Mouse (Mus musculus) fat pad, adult 2 months (tissue): ENCODE measurements around the gene Snw1.

Experiments
- DNase-seq: peaks from one replicate; pipeline ENCODE4 v3.0.0-alpha.2; 2011; ENCODE audit warnings: low read depth, low spot score; ENCODE audit errors: extremely low read depth

The Snw1 gene

GRCm38 (mm10) chr12:87423700-87424099, 48.4 kb downstream of the Snw1 start:
- no peak for DNase-seq

GRCm38 (mm10) chr12:87421708-87422507, 50.2 kb downstream of the Snw1 start:
- DNase-seq, result no peak

- DNase-seq, result peak; percentile 40
Observed at GRCm38 (mm10) chr12:87419974-87420485, 52.0 kb downstream of the Snw1 start.

- no peak for DNase-seq
Observed at GRCm38 (mm10) chr12:87418921-87419320, 53.2 kb downstream of the Snw1 start.

- no peak for DNase-seq
Observed at GRCm38 (mm10) chr12:87416690-87417089, 55.4 kb downstream of the Snw1 start.

- DNase-seq, result no peak
Observed at GRCm38 (mm10) chr12:87415358-87415757, 56.7 kb downstream of the Snw1 start.

- DNase-seq, result no peak
Observed at GRCm38 (mm10) chr12:87413179-87413790, 58.8 kb downstream of the Snw1 start.

GRCm38 (mm10) chr12:87410999-87411398, 61.1 kb downstream of the Snw1 start:
- no peak for DNase-seq

- DNase-seq, result no peak
Observed at GRCm38 (mm10) chr12:87409123-87409522, 63.0 kb downstream of the Snw1 start.

- no peak for DNase-seq
Observed at GRCm38 (mm10) chr12:87407869-87408605, 64.0 kb downstream of the Snw1 start.

- no peak for DNase-seq
Observed at GRCm38 (mm10) chr12:87405721-87406120, 66.4 kb downstream of the Snw1 start.

GRCm38 (mm10) chr12:87405165-87405564, 66.9 kb downstream of the Snw1 start:
- no peak for DNase-seq

GRCm38 (mm10) chr12:87401883-87402282, 70.2 kb downstream of the Snw1 start:
- DNase-seq, result no peak

- no peak for DNase-seq
Observed at GRCm38 (mm10) chr12:87399119-87399819, 72.8 kb downstream of the Snw1 start.
